Mouse (Mus musculus) spleen, adult 18-20 months (tissue): Measurements from ENCODE around the gene Sirt1.

Experiments used
- DNase-seq, 2 experiments: peaks; one replicate each; pipeline ENCODE4 v3.0.0; 2022; ENCODE audit warnings: mixed read lengths in 2 of 2

Gene Sirt1

GRCm38 (mm10) chr10:63313726-63314125, 67.8 kb downstream of the Sirt1 start:
- DNase-seq, result no peak

- peak; percentile 61 to 87 for DNase-seq
These were observed 72.7 kb downstream of the Sirt1 start for GRCm38 (mm10) chr10:63308582-63309366.

GRCm38 (mm10) chr10:63302356-63302755, 79.1 kb downstream of the Sirt1 start:
- no peak for DNase-seq

GRCm38 (mm10) chr10:63282846-63283245, 98.7 kb downstream of the Sirt1 start:
- no peak for DNase-seq

- no peak for DNase-seq
These were observed 99.1 kb downstream of the Sirt1 start for GRCm38 (mm10) chr10:63282417-63282816.

GRCm38 (mm10) chr10:63279851-63280250, 101.7 kb downstream of the Sirt1 start:
- no peak for DNase-seq

- DNase-seq, result no peak
These were observed 104.5 kb downstream of the Sirt1 start for GRCm38 (mm10) chr10:63277010-63277409.

- no peak for DNase-seq
These were observed 108.6 kb downstream of the Sirt1 start for GRCm38 (mm10) chr10:63272868-63273267.

GRCm38 (mm10) chr10:63272401-63272800, 109.1 kb downstream of the Sirt1 start:
- no peak for DNase-seq
